Mouse (Mus musculus) stomach, embryonic 14.5 days (tissue): ENCODE measurements around the gene Slc26a5. TPM values are rescaled to one million over a fixed set of nuclear protein-coding genes. Genes with fewer than 3 reads are reported as not detected.

Experiments
- ATAC-seq: fragments of 200-750 bp; cut with Nextera tagmentation; 2 replicates; pipeline ENCODE4 v1.8.0; 2017; ENCODE audit warnings: low read depth, moderate TSS enrichment; ENCODE audit not compliant: insufficient number of reproducible peaks, insufficient read depth, low FRiP score
- H3K27ac ChIP-seq: fragments of 300-500 bp; sonication (generic); 2 replicates; pipeline ENCODE4 v1.5.1; 2014; ENCODE audit warnings: mild to moderate bottlenecking, low read length, moderate library complexity, mixed read lengths
- H3K27me3 ChIP-seq: fragments of 300-500 bp; sonication (generic); 2 replicates; pipeline ENCODE4 v1.6.1; 2014; ENCODE audit warnings: low read length, control low read depth, mixed read lengths; ENCODE audit not compliant: control insufficient read depth, insufficient read depth
- H3K36me3 ChIP-seq: fragments of 300-500 bp; sonication (generic); 2 replicates; pipeline ENCODE4 v1.6.1; 2014; ENCODE audit warnings: mild to moderate bottlenecking, control low read depth, low read length, moderate library complexity, mixed read lengths; ENCODE audit not compliant: control insufficient read depth, insufficient read depth
- H3K4me1 ChIP-seq: fragments of 300-500 bp; sonication (generic); 2 replicates; pipeline ENCODE4 v1.6.1; 2014; ENCODE audit warnings: low read length, control low read depth, mixed read lengths; ENCODE audit not compliant: control insufficient read depth, insufficient read depth
- H3K4me2 ChIP-seq: fragments of 300-500 bp; sonication (generic); replicated peaks from 2 replicates; pipeline ENCODE4 v1.6.1; 2014; ENCODE audit warnings: low read depth, low read length, control low read depth
- H3K4me3 ChIP-seq: fragments of 300-500 bp; sonication (generic); 2 replicates; pipeline ENCODE4 v1.5.1; 2014; ENCODE audit warnings: low read depth, low read length, control low read depth
- H3K9ac ChIP-seq: fragments of 300-500 bp; sonication (generic); replicated peaks from 2 replicates; pipeline ENCODE4 v1.6.1; 2014; ENCODE audit warnings: low read depth, mild to moderate bottlenecking, control low read depth, low read length, moderate library complexity, mixed read lengths
- H3K9me3 ChIP-seq: fragments of 300-500 bp; sonication (generic); 2 replicates; pipeline ENCODE4 v1.6.1; 2016; ENCODE audit warnings: low read depth, low read length, control low read depth; ENCODE audit not compliant: control insufficient read depth
- WGBS: fragments of 180-500 bp; shearing (Covaris S2); extraction: QIAGEN DNeasy Blood & Tissue Kit; methylation state at CpG from one replicate; pipeline ENCODE4 v1.1.7; 2014; 5-methylcytosine and 5-hydroxymethylcytosine counted together
- polyA plus RNA-seq: library from polyadenylated mRNA; unstranded; fragments of >200 nt; fragmentation: Nextera tagmentation; extraction: Ambion mirVana; gene quantifications from 2 replicates; pipeline ENCODE4 v1.2.1, GENCODE M21; 2014

Slc26a5 gene
- polyA plus RNA-seq: not detected in 2 replicates

DNA sequence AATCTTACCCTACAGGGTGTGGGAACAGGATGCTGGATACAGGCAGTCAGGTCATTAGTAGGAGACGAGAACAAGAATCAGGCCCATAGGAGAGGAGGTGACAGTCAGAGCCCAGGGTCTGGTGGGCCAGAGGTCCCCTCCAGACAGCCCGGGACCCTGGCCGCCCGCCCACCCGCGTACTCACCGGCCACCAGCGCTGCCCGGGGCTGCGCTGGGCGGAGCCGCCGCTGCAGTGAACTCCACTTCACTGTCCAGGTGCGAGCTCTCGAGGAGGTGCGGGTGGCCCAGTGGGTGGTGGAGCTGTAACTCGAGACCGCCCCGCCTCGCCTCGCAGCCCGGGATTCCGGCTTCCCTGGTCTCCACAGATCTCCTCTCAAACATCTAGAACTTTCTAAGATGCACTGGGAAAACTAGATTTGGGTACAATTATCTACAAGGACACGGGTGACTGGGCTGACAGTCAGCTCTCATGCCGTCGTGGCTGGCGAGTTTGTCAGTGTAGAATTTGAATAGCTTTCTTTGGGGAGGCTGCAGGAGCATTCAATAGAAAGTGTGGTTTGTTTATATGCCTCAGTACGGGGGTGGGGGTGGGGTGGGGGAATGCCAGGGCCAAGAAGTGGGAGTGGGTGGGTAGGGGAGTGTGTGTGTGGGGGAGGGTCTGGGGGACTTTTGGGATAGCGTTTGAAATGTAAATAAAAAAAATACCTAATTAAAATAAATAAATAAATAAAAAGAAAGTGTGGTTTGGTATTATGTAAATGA lies at the start of gene Slc26a5:
Gene Slc26a5, minus strand, starts transcription at position 259 of the 762 bp plus-strand sequence.
- no peak within 1 kb of the TSS; the same call in 1 of the 2 replicates for H3K4me3 ChIP-seq
- peaks cover 3% of the 10 kb centered on the region; the same call in 1 of the 2 replicates for H3K4me1 ChIP-seq
- H3K27ac ChIP-seq: no peak within 1 kb of the TSS
- no peak within 1 kb of the TSS for H3K9ac ChIP-seq
- under 1% methylated on average over 29 of the region's 29 CpGs for WGBS
- H3K4me2 ChIP-seq: peak within 1 kb of the TSS; percentile 39
- ATAC-seq: 0 out of 2 replicates have a peak, but pooled peaks have one; percentile 71
- no peaks in the 10 kb centered on the region for H3K36me3 ChIP-seq
- H3K9me3 ChIP-seq: no peaks in the 10 kb centered on the region
- H3K27me3 ChIP-seq: no peaks in the 10 kb centered on the region

- H3K9me3 ChIP-seq: no peaks in the 10 kb centered on the region
- H3K4me2 ChIP-seq: no peak overlapping the region
- H3K4me1 ChIP-seq: no peaks in the 10 kb centered on the region
- H3K9ac ChIP-seq: no peak overlapping the region
- ATAC-seq: no peak
- no peak overlapping the region for H3K4me3 ChIP-seq
- H3K27ac ChIP-seq: no peak overlapping the region
- H3K27me3 ChIP-seq: no peaks in the 10 kb centered on the region
- no peaks in the 10 kb centered on the region for H3K36me3 ChIP-seq
- 50% methylated on average over 3 of the region's 3 CpGs for WGBS
Observed at GRCm38 (mm10) chr5:21914776-21915175, 49.4 kb upstream of the Slc26a5 start.

DNA sequence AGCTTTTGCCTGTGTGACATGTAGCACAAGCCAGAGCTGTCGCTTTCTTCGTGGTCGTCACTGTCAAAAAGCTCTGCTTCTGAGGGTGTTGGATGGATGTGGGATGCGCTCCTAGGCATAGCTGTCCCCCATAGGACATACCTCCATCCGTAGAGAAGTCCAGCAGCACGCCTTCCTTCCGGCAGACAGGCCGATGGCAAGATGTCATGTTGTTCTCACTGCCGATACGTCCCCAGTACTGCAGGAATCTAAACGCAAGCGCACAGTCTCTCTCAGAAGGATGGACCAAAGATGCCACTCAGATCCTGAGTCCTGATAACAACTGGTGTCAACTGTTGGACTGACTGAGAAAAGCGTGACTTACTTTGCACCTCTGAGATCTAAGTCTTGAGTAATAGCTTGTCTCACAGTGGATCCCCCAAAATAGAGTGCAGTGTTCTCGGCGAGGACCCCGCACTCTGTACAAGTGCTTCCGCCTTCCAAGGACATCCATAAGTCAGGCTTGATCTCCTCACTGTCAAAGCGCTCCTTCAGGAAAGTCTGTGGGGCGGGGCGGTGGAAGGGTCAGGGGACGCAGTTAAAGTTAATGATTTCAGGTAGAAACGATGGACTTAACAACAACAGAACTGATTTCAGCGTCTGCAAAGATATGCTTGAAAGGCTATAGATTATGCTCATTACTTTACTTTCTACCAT lies 47.6 kb upstream of the Slc26a5 start:
- Histone ChIP-seq H3K36me3 (no peaks in the 10 kb centered on the region), H3K4me1 (no peaks in the 10 kb centered on the region), H3K4me3 (no peak overlapping the region), H3K9me3 (no peaks in the 10 kb centered on the region), H3K27ac (no peak overlapping the region), H3K27me3 (no peaks in the 10 kb centered on the region), H3K4me2 (no peak overlapping the region), H3K9ac (no peak overlapping the region)
- 81% methylated on average over 23 of the region's 23 CpGs for WGBS
- ATAC-seq: no peak

DNA sequence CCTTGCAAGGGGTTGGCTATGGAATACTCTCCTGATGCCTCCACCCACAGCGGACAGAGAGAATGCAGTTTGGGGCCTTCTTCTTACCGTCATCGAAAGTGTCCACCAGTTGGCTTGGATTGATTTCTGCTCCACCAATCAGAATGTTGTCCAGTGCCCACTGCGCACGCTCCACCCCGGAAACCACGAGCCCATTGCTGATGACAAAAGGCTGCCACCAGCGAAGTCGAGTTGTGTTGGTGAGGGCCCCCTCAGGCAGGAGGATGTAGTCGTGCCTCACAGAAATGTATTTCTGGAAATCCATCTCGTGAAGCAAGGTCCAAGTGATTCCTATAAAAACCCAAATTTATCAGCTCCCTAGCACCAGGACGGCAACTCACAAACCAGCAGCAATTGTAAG lies 45.3 kb upstream of the Slc26a5 start:
- Histone ChIP-seq H3K4me3 (no peak overlapping the region), H3K9me3 (no peaks in the 10 kb centered on the region), H3K4me1 (no peaks in the 10 kb centered on the region), H3K27me3 (no peaks in the 10 kb centered on the region), H3K4me2 (no peak overlapping the region), H3K36me3 (no peaks in the 10 kb centered on the region), H3K9ac (no peak overlapping the region), H3K27ac (no peak overlapping the region)
- WGBS: 94% methylated on average over 12 of the region's 12 CpGs
- no peak for ATAC-seq

GRCm38 (mm10) chr5:21909713-21910112 lies 44.3 kb upstream of the Slc26a5 start:
- ATAC-seq: no peak
- no peaks in the 10 kb centered on the region for H3K36me3 ChIP-seq
- H3K4me2 ChIP-seq: no peak overlapping the region
- no peaks in the 10 kb centered on the region for H3K4me1 ChIP-seq
- no peak overlapping the region for H3K9ac ChIP-seq
- no peak overlapping the region for H3K4me3 ChIP-seq
- no peaks in the 10 kb centered on the region for H3K9me3 ChIP-seq
- no peaks in the 10 kb centered on the region for H3K27me3 ChIP-seq
- 69% methylated on average over 3 of the region's 3 CpGs for WGBS
- H3K27ac ChIP-seq: no peak overlapping the region

- ATAC-seq: no peak
- WGBS: 63% methylated on average over 12 of the region's 12 CpGs
- H3K4me2 ChIP-seq: no peak overlapping the region
Observed at GRCm38 (mm10) chr5:21901411-21901810, 36.0 kb upstream of the Slc26a5 start.

DNA sequence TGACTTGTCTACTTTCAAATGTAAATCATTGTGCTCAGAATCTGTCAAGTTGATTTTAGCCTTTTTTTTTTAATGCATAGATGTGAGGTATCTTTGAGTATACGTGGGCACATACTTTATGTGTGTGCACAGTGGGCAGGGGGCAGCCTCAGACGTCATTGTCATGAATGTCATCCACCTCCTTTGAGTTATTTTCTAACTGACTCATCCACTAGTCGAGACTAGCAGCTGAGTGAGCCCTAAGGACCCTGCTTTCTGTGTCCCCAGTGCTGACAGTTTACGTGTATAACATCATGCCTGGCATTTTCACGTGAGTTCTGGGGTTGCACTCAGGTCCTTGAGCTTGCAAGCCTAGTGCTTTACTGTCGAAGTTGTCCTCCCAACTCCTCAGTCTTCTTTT lies 35.5 kb upstream of the Slc26a5 start:
- 56% methylated on average over 6 of the region's 6 CpGs for WGBS
- Histone ChIP-seq H3K4me1 (no peaks in the 10 kb centered on the region), H3K4me3 (no peak overlapping the region), H3K27ac (no peak overlapping the region), H3K4me2 (no peak overlapping the region), H3K27me3 (no peaks in the 10 kb centered on the region), H3K9me3 (no peaks in the 10 kb centered on the region), H3K9ac (no peak overlapping the region), H3K36me3 (no peaks in the 10 kb centered on the region)
- no peak for ATAC-seq

More at GRCm38 (mm10) chr5:21901411-21901810, 36.0 kb upstream of the Slc26a5 start:
- Histone ChIP-seq H3K9me3 (no peaks in the 10 kb centered on the region), H3K27me3 (no peaks in the 10 kb centered on the region), H3K4me3 (no peak overlapping the region), H3K4me1 (no peaks in the 10 kb centered on the region), H3K27ac (no peak overlapping the region), H3K9ac (no peak overlapping the region), H3K36me3 (no peaks in the 10 kb centered on the region)

GRCm38 (mm10) chr5:21898875-21899274 lies 33.5 kb upstream of the Slc26a5 start:
- no peak overlapping the region for H3K27ac ChIP-seq
- 86% methylated on average over 6 of the region's 6 CpGs for WGBS
- ATAC-seq: no peak

More at GRCm38 (mm10) chr5:21898875-21899274, 33.5 kb upstream of the Slc26a5 start:
- no peaks in the 10 kb centered on the region for H3K27me3 ChIP-seq
- H3K4me2 ChIP-seq: no peak overlapping the region
- H3K36me3 ChIP-seq: no peaks in the 10 kb centered on the region
- H3K4me1 ChIP-seq: no peaks in the 10 kb centered on the region
- H3K9ac ChIP-seq: no peak overlapping the region
- no peak overlapping the region for H3K4me3 ChIP-seq
- no peaks in the 10 kb centered on the region for H3K9me3 ChIP-seq
